Mouse (Mus musculus): ENCODE measurements around the gene Tanc2. TPM values are rescaled to one million over a fixed set of nuclear protein-coding genes. Genes with fewer than 3 reads are reported as not detected.
A peak's percentile ranks its signal among the peaks of the same experiment; 100 is the strongest.

Tanc2 gene
- total and polyA plus RNA-seq, 2 experiments from 2014 or later: 37.3 to 136 TPM

- TF ChIP-seq CTCF (IDR thresholded peaks at IDR 0.05): no peak
- ATAC-seq (ENCODE audit: low FRiP score) (no peak), DNase-seq (ENCODE audit: low spot score) (no peak)
- no peak overlapping the region for H3K4me2 ChIP-seq (ENCODE audit: low read depth, low read length, poor library complexity, severe bottlenecking)
- WGBS: 43% methylated on average over 9 of the region's 9 CpGs
- H3K27me3 ChIP-seq (ENCODE audit: insufficient read depth, low read length): no peaks in the 10 kb centered on the region; the same call in 1 of the 2 replicates
- no peak overlapping the region for H3K9ac ChIP-seq (replicated peaks; ENCODE audit: low read length, poor library complexity, severe bottlenecking)
- no peak overlapping the region for H3K4me3 ChIP-seq (ENCODE audit: low read depth, low read length)
- H3K27ac ChIP-seq (ENCODE audit: low read depth, low read length): no peak overlapping the region
- H3K9me3 ChIP-seq (ENCODE audit: low read length): no peaks in the 10 kb centered on the region
- H3K36me3 ChIP-seq (ENCODE audit: insufficient read depth, low read length): peaks cover 12% of the 10 kb centered on the region; the same call in 1 of the 2 replicates
- no peaks in the 10 kb centered on the region for H3K4me1 ChIP-seq (ENCODE audit: insufficient read depth, low read length)
Observed at GRCm38 (mm10) chr11:105938771-105939170, 349.0 kb downstream of the Tanc2 start.

GRCm38 (mm10) chr11:105941973-105942372 is 352.2 kb downstream of the Tanc2 start:
- ATAC-seq (ENCODE audit: low FRiP score) (no peak), DNase-seq (ENCODE audit: low spot score) (no peak)
- Histone ChIP-seq H3K4me3 (ENCODE audit: low read depth, low read length) (no peak overlapping the region), H3K9me3 (ENCODE audit: low read length) (no peaks in the 10 kb centered on the region), H3K4me2 (ENCODE audit: low read depth, low read length, poor library complexity, severe bottlenecking) (no peak overlapping the region), H3K27ac (ENCODE audit: low read depth, low read length) (no peak overlapping the region), H3K27me3 (ENCODE audit: insufficient read depth, low read length) (no peaks in the 10 kb centered on the region; the same call in 1 of the 2 replicates), H3K4me1 (ENCODE audit: insufficient read depth, low read length) (peaks cover 10% of the 10 kb centered on the region), H3K9ac (replicated peaks; ENCODE audit: low read length, poor library complexity, severe bottlenecking) (no peak overlapping the region), H3K36me3 (ENCODE audit: insufficient read depth, low read length) (no peaks in the 10 kb centered on the region)
- 63% methylated on average over 8 of the region's 8 CpGs for WGBS
- no peak for TF ChIP-seq CTCF (IDR thresholded peaks at IDR 0.05)

GRCm38 (mm10) chr11:105943133-105944102 is 353.6 kb downstream of the Tanc2 start:
- DNase-seq (ENCODE audit: low spot score): peak; percentile 52
- H3K4me3 ChIP-seq (ENCODE audit: low read depth, low read length): peak overlapping the region; percentile 70
- H3K9me3 ChIP-seq (ENCODE audit: low read length): no peaks in the 10 kb centered on the region
- ATAC-seq (ENCODE audit: low FRiP score): peak; percentile 42
- peak overlapping the region; percentile 67 for H3K9ac ChIP-seq (replicated peaks; ENCODE audit: low read length, poor library complexity, severe bottlenecking)
- H3K4me1 ChIP-seq (ENCODE audit: insufficient read depth, low read length): peaks cover 10% of the 10 kb centered on the region
- peak overlapping the region; percentile 70 for H3K27ac ChIP-seq (ENCODE audit: low read depth, low read length)
- H3K27me3 ChIP-seq (ENCODE audit: insufficient read depth, low read length): no peaks in the 10 kb centered on the region; the same call in 1 of the 2 replicates
- peak overlapping the region; percentile 83 for H3K4me2 ChIP-seq (ENCODE audit: low read depth, low read length, poor library complexity, severe bottlenecking)
- H3K36me3 ChIP-seq (ENCODE audit: insufficient read depth, low read length): no peaks in the 10 kb centered on the region; the same call in 1 of the 2 replicates
- 6% methylated on average over 41 of the region's 47 CpGs for WGBS
- TF ChIP-seq CTCF (IDR thresholded peaks at IDR 0.05): no peak

- Histone ChIP-seq H3K27ac (ENCODE audit: low read depth, low read length) (peak overlapping the region; percentile 70), H3K9ac (replicated peaks; ENCODE audit: low read length, poor library complexity, severe bottlenecking) (peak overlapping the region; percentile 67), H3K4me2 (ENCODE audit: low read depth, low read length, poor library complexity, severe bottlenecking) (peak overlapping the region; percentile 83), H3K9me3 (ENCODE audit: low read length) (no peaks in the 10 kb centered on the region), H3K4me1 (ENCODE audit: insufficient read depth, low read length) (peaks cover 10% of the 10 kb centered on the region), H3K4me3 (ENCODE audit: low read depth, low read length) (peak overlapping the region; percentile 70), H3K27me3 (ENCODE audit: insufficient read depth, low read length) (no peaks in the 10 kb centered on the region; the same call in 1 of the 2 replicates), H3K36me3 (ENCODE audit: insufficient read depth, low read length) (no peaks in the 10 kb centered on the region; the same call in 1 of the 2 replicates)
- TF ChIP-seq CTCF (IDR thresholded peaks at IDR 0.05): peak; percentile 72
- ATAC-seq (ENCODE audit: low FRiP score) (peak; percentile 66), DNase-seq (ENCODE audit: low spot score) (peak; percentile 66)
- 1% methylated on average over 58 of the region's 59 CpGs for WGBS
Observed at GRCm38 (mm10) chr11:105944126-105944621, 354.4 kb downstream of the Tanc2 start.

- Histone ChIP-seq H3K27ac (ENCODE audit: low read depth, low read length) (peak overlapping the region; percentile 21; the same call in 1 of the 2 replicates), H3K9ac (replicated peaks; ENCODE audit: low read length, poor library complexity, severe bottlenecking) (peak overlapping the region; percentile 67)
Observed at GRCm38 (mm10) chr11:105944770-105945672, 355.2 kb downstream of the Tanc2 start.

More at GRCm38 (mm10) chr11:105944770-105945672, 355.2 kb downstream of the Tanc2 start:
- Histone ChIP-seq H3K4me2 (ENCODE audit: low read depth, low read length, poor library complexity, severe bottlenecking) (peak overlapping the region; percentile 83), H3K4me1 (ENCODE audit: insufficient read depth, low read length) (peaks cover 10% of the 10 kb centered on the region), H3K9me3 (ENCODE audit: low read length) (no peaks in the 10 kb centered on the region), H3K36me3 (ENCODE audit: insufficient read depth, low read length) (no peaks in the 10 kb centered on the region; the same call in 1 of the 2 replicates), H3K4me3 (ENCODE audit: low read depth, low read length) (peak overlapping the region; percentile 70), H3K27me3 (ENCODE audit: insufficient read depth, low read length) (no peaks in the 10 kb centered on the region)
- peak; percentile 37 for DNase-seq (ENCODE audit: low spot score)
- ATAC-seq (ENCODE audit: low FRiP score): no peak
- TF ChIP-seq CTCF (IDR thresholded peaks at IDR 0.05): no peak
- WGBS: 73% methylated on average over 16 of the region's 16 CpGs
